Comparison of ENCODE assay signal across 30 mouse cellular contexts in genomic region chr5:5392786-5393185, GRCm38 (mm10). TPM values are rescaled to one million over a fixed set of nuclear protein-coding genes. Genes with fewer than 3 reads are reported as not detected.
DNase-seq lines count a peak whose midpoint lies in the region; ATAC-seq lines count a peak whose summit lies in the region.
"Had no signal": no experiment of that assay in that cellular context is flagged by ENCODE, and none has a peak within 500 bp of the region (broad histone marks: within the 10 kb centered on the region; RNA-seq: fewer than 3 reads in every experiment).

No protein-coding gene starts in this region.

- no peak overlapping the region for H3K4me3 ChIP-seq in neural tube, embryonic 15.5 days (replicated peaks)
- H3K4me3 ChIP-seq: forebrain, embryonic 13.5 days; heart, embryonic 12.5 days; kidney, embryonic 15.5 days; layer of hippocampus, adult 2 months; limb, embryonic 15.5 days; midbrain, embryonic 10.5 days; neural tube, embryonic 13.5 days; stomach, embryonic 15.5 days had no signal

- H3K27me3 ChIP-seq in neural tube, embryonic 15.5 days (replicated peaks) = no peaks in the 10 kb centered on the region
- H3K27me3 ChIP-seq: forebrain, embryonic 13.5 days; heart, embryonic 12.5 days; kidney, embryonic 15.5 days; limb, embryonic 15.5 days; neural tube, embryonic 13.5 days; stomach, embryonic 15.5 days had no signal

- 49% methylated on average over 3 of the region's 3 CpGs for WGBS in neural tube, embryonic 15.5 days

- H3K4me2 ChIP-seq in neural tube, embryonic 15.5 days = no peak overlapping the region
- H3K4me2 ChIP-seq: forebrain, embryonic 13.5 days; heart, embryonic 12.5 days; kidney, embryonic 15.5 days; limb, embryonic 15.5 days; neural tube, embryonic 13.5 days; stomach, embryonic 15.5 days had no signal

- H3K9me3 ChIP-seq in neural tube, embryonic 15.5 days (replicated peaks) = no peaks in the 10 kb centered on the region
- H3K9me3 ChIP-seq: forebrain, embryonic 13.5 days; heart, embryonic 12.5 days; kidney, embryonic 15.5 days; limb, embryonic 15.5 days; midbrain, embryonic 10.5 days; neural tube, embryonic 13.5 days; stomach, embryonic 15.5 days had no signal

- peak; percentile 54 for DNase-seq in 3134 (ENCODE audit: extremely low read depth, insufficient read length, low spot score)
- DNase-seq in 3T3-L1 (ENCODE audit: low read depth, low spot score) = peak; percentile 94
- DNase-seq in Muller cell, postnatal 12 days (ENCODE audit: inconsistent ontology term) = peak; percentile 25
- DNase-seq in fibroblast of lung, adult 2 months (ENCODE audit: low read depth) = peak; percentile 23
- DNase-seq in spleen, postnatal 36 days (ENCODE audit: low spot score in 2 of 2) = no peak
- DNase-seq in frontal cortex, postnatal 14 days (ENCODE audit: low spot score in 2 of 2) = no peak
- DNase-seq: adrenal gland, postnatal 25 days; cerebellum, adult 18-20 months; cerebellum, postnatal 10 days; gastrocnemius, postnatal 36 days; heart, adult 18-20 months; heart, postnatal 10 days; kidney, adult 18-20 months; kidney, postnatal 25 days; left cerebral cortex, postnatal 4 days; lung, adult 2 months; right cerebral cortex, postnatal 14 days; thymus, postnatal 14 days had no signal

- no peak overlapping the region for H3K27ac ChIP-seq in neural tube, embryonic 15.5 days (replicated peaks)
- H3K27ac ChIP-seq: forebrain, embryonic 13.5 days; kidney, embryonic 15.5 days; layer of hippocampus, adult 2 months; limb, embryonic 15.5 days; liver, embryonic 14.5 days; midbrain, embryonic 10.5 days; neural tube, embryonic 13.5 days; stomach, embryonic 15.5 days had no signal

- H3K9ac ChIP-seq in neural tube, embryonic 15.5 days (replicated peaks) = no peak overlapping the region
- H3K9ac ChIP-seq: forebrain, embryonic 13.5 days; heart, embryonic 12.5 days; kidney, embryonic 15.5 days; limb, embryonic 15.5 days; liver, embryonic 14.5 days; neural tube, embryonic 13.5 days; stomach, embryonic 15.5 days had no signal

- no peak for ATAC-seq in neural tube, embryonic 15.5 days (ENCODE audit: low FRiP score)
- ATAC-seq: CD4-positive, CD25-positive, alpha-beta regulatory T cell, adult 4 months; forebrain, embryonic 13.5 days; hindbrain, embryonic 16.5 days had no signal

- no peaks in the 10 kb centered on the region for H3K36me3 ChIP-seq in neural tube, embryonic 15.5 days
- H3K36me3 ChIP-seq: heart, embryonic 12.5 days; kidney, embryonic 15.5 days; limb, embryonic 15.5 days; midbrain, embryonic 10.5 days; neural tube, embryonic 13.5 days; stomach, embryonic 15.5 days had no signal

- H3K4me1 ChIP-seq in neural tube, embryonic 15.5 days = no peaks in the 10 kb centered on the region
- H3K4me1 ChIP-seq: forebrain, embryonic 13.5 days; heart, embryonic 12.5 days; kidney, embryonic 15.5 days; limb, embryonic 15.5 days; midbrain, embryonic 10.5 days; neural tube, embryonic 13.5 days; stomach, embryonic 15.5 days had no signal

RNA-seq across cellular contexts. Expression of gene Cdk14, which starts 27.3 kb away (rescaled TPM):
- polyA plus RNA-seq in neural tube, embryonic 15.5 days (2015; fragmentation: Nextera tagmentation; extraction: Ambion mirVana) = 37.9 and 42.2 TPM in 2 replicates

Comparison
In these comparisons a context has a peak if more than half of its experiments do, and no peak if none do; other contexts are left out.
1. DNase-seq: peak in 3134 (single experiment), 3T3-L1 (single experiment), Muller cell, postnatal 12 days (single experiment) and fibroblast of lung, adult 2 months (single experiment); none in spleen, postnatal 36 days (0 of 2) and frontal cortex, postnatal 14 days (0 of 2).